In the genomic region with DNA sequence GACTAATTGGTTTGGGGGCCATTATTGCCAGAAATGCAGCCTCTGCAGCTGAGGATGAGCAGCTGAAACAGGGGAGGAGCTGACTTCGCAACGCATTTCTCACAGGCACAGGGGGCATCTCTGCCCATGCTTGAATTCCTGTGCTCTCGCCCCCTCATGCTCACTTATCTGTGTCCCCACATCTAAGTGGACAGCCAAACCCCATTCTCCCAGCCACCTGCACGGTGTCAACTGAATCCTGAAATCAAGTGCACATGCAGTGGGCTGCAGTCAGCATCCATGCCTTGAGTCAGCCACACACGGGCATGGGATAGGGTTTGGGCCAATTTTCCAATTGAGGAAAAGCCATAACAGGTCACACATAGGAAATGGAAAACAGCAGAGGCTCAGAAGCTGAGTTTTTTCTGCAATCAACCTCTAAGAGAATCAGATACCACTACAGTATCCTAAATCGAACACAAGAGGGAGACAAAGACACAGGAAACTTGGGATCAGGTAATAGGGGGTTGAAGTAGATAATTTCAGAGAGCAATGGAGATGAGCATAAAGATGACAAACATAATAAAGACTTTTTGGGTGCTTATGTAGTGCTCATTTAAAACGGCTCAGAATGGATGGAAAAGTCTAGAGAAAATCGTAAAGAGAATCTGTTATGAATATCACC, we compare ENCODE assay signal across 9 mouse cellular contexts. TPM values are rescaled to one million over a fixed set of nuclear protein-coding genes. Genes with fewer than 3 reads are reported as not detected.
DNase-seq lines count a peak whose midpoint lies in the region; TF ChIP-seq lines count a peak whose summit lies in the region.
"Had no signal": no experiment of that assay in that cellular context is flagged by ENCODE, and none has a peak within 500 bp of the region (broad histone marks: within the 10 kb centered on the region; RNA-seq: fewer than 3 reads in every experiment).

No protein-coding gene starts in this region.

- H3K27me3 ChIP-seq in CH12.LX (replicated peaks): no peaks in the 10 kb centered on the region

- no peak overlapping the region for H3K4me2 ChIP-seq in CH12.LX (ENCODE audit: insufficient read depth, low read depth, poor library complexity, severe bottlenecking)

- dilution Hi-C loops in CH12.LX (cut with MboI; ENCODE audit: extremely low pct_ligation_motif_present, extremely low pct_unique_long_range_greater_than_20kb, low sequenced_read_pairs): no loop called here

- TF ChIP-seq CTCF in CH12.LX (conservative IDR thresholded peaks at IDR 0.05 in 1 of 2, IDR thresholded peaks at IDR 0.05 in 1 of 2; ENCODE audit: low read depth in 2 of 2, low read length in 2 of 2): peak in 1 of 2 experiments; percentile 43; a peak in 2 of 4 replicates

- H3K9ac ChIP-seq in CH12.LX (ENCODE audit: insufficient read depth, low read depth): no peak overlapping the region

- no peaks in the 10 kb centered on the region for H3K4me1 ChIP-seq in CH12.LX (ENCODE audit: control insufficient read depth in 1 of 2, insufficient read depth in 2 of 2)

- H3K79me2 ChIP-seq in CH12.LX (replicated peaks; ENCODE audit: control insufficient read depth, extremely low read depth, insufficient read depth, poor library complexity, severe bottlenecking): no peaks in the 10 kb centered on the region

- H3K4me3 ChIP-seq in CH12.LX (replicated peaks in 1 of 3; ENCODE audit: low read depth in 2 of 3, low read length in 2 of 3, poor library complexity in 1 of 3): no peak overlapping the region

- no peak for TF ChIP-seq POLR2A in CH12.LX (IDR thresholded peaks at IDR 0.05; ENCODE audit: low read depth, low read length)

- H3K27ac ChIP-seq in CH12.LX (ENCODE audit: insufficient read depth, low read depth): no peak overlapping the region

- TF ChIP-seq RAD21 in CH12.LX (IDR thresholded peaks at IDR 0.05; ENCODE audit: low read depth, low read length): peak; percentile 43

- peaks cover 38% of the 10 kb centered on the region for H3K9me3 ChIP-seq in CH12.LX (replicated peaks; ENCODE audit: low read length)

- in situ Hi-C loops in CH12.LX (cut with MboI; ENCODE audit: low pct_ligation_motif_present, low pct_unique_long_range_greater_than_20kb, low sequenced_read_pairs): no loop called here

- no peaks in the 10 kb centered on the region for H3K36me3 ChIP-seq in CH12.LX (replicated peaks in 1 of 2; ENCODE audit: control insufficient read depth in 1 of 2, insufficient read depth in 1 of 2, low read length in 1 of 2)

- peak; percentile 12 for DNase-seq in kidney, adult 9 months
- no peak for DNase-seq in kidney, postnatal 36 days
- DNase-seq in CH12.LX (ENCODE audit: extremely low read depth) (no peak), adipocyte (ENCODE audit: low spot score) (peak; percentile 12)
- peak; percentile 49 for DNase-seq in hindlimb bud, embryonic 11.5 days (ENCODE audit: extremely low spot score, low read depth, low spot score)
- DNase-seq in spleen, postnatal 14 days (ENCODE audit: low spot score in 2 of 2): no peak
- no peak for DNase-seq in lung, adult 18-20 months
- no peak for DNase-seq in cerebellum, adult 9-11 months

- no peak for TF ChIP-seq EP300 in CH12.LX (IDR thresholded peaks at IDR 0.05; ENCODE audit: low read length)

TF ChIP-seq in CH12.LX, 34 proteins besides CTCF, POLR2A, EP300 and RAD21:
- TF ChIP-seq UBTF (IDR thresholded peaks at IDR 0.05; ENCODE audit: low read depth, low read length): no peak
- TF ChIP-seq ELF1 (IDR thresholded peaks at IDR 0.05; ENCODE audit: low read depth, low read length): no peak
- TF ChIP-seq ZKSCAN1 (IDR thresholded peaks at IDR 0.05; ENCODE audit: borderline replicate concordance, low read depth, low read length): no peak
- TF ChIP-seq GABPA (IDR thresholded peaks at IDR 0.05; ENCODE audit: insufficient replicate concordance, low read depth, low read length): no peak
- no peak for TF ChIP-seq ZMIZ1 (IDR thresholded peaks at IDR 0.05; ENCODE audit: low read depth, low read length)
- TF ChIP-seq JUND (conservative IDR thresholded peaks at IDR 0.05; ENCODE audit: low read depth, low read length): no peak
- no peak for TF ChIP-seq MEF2A (IDR thresholded peaks at IDR 0.05; ENCODE audit: borderline replicate concordance, low read depth, low read length)

RNA-seq across cellular contexts. Expression of gene Olfr1350, which starts 21.6 kb away (rescaled TPM):
- total RNA-seq in CH12.LX (2012; rRNA removed) (not detected in 2 replicates), CH12.LX (2014; rRNA removed) (not detected in 2 replicates)
- polyA plus RNA-seq in CH12.LX (2012; ENCODE audit: insufficient read length, low read depth): not detected in 2 replicates
- polyA plus RNA-seq: large intestine, adult 2 months had no signal

Comparison
In these comparisons a context has a peak if more than half of its experiments do, and no peak if none do; other contexts are left out.
1. DNase-seq: peak in kidney, adult 9 months (single experiment), adipocyte (single experiment) and hindlimb bud, embryonic 11.5 days (single experiment); none in kidney, postnatal 36 days (0 of 2), CH12.LX (single experiment), spleen, postnatal 14 days (0 of 2), lung, adult 18-20 months (0 of 2) and cerebellum, adult 9-11 months (single experiment).